Mouse (Mus musculus) limb, embryonic 15.5 days (tissue): ENCODE results near the gene Paics. TPM values are rescaled to one million over a fixed set of nuclear protein-coding genes. Genes with fewer than 3 reads are reported as not detected.

Experiments used
- ATAC-seq: fragments of 200-750 bp; cut with Nextera tagmentation; 2 replicates; pipeline ENCODE4 v1.8.0; 2017; ENCODE audit warnings: low read depth, moderate TSS enrichment; ENCODE audit not compliant: insufficient number of reproducible peaks, low FRiP score, low TSS enrichment
- H3K27ac ChIP-seq: fragments of 300-500 bp; sonication (generic); 2 replicates; pipeline ENCODE4 v1.5.1; 2015; ENCODE audit warnings: moderate library complexity, mild to moderate bottlenecking, inconsistent platforms
- H3K27me3 ChIP-seq: fragments of 300-500 bp; sonication (generic); 2 replicates; pipeline ENCODE4 v1.6.1; 2015; ENCODE audit warnings: inconsistent platforms
- H3K36me3 ChIP-seq: fragments of 300-500 bp; sonication (generic); 2 replicates; pipeline ENCODE4 v1.6.1; 2015; ENCODE audit warnings: inconsistent platforms
- H3K4me1 ChIP-seq: fragments of 300-500 bp; sonication (generic); 2 replicates; pipeline ENCODE4 v1.6.1; 2015; ENCODE audit warnings: inconsistent platforms
- H3K4me2 ChIP-seq: fragments of 300-500 bp; sonication (generic); 2 replicates; pipeline ENCODE4 v1.6.1; 2015; ENCODE audit warnings: mild to moderate bottlenecking, inconsistent platforms
- H3K4me3 ChIP-seq: fragments of 300-500 bp; sonication (generic); 2 replicates; pipeline ENCODE4 v1.5.1; 2015; ENCODE audit warnings: mild to moderate bottlenecking, inconsistent platforms
- H3K9ac ChIP-seq: fragments of 300-500 bp; sonication (generic); 2 replicates; pipeline ENCODE4 v1.6.1; 2015; ENCODE audit warnings: inconsistent platforms
- H3K9me3 ChIP-seq: fragments of 300-500 bp; sonication (generic); 2 replicates; pipeline ENCODE4 v1.6.1; 2016; ENCODE audit warnings: inconsistent platforms
- WGBS: fragments of 180-500 bp; shearing (Covaris S2); methylation state at CpG from one replicate; pipeline ENCODE4 v1.1.7; 2015; 5-methylcytosine and 5-hydroxymethylcytosine counted together
- polyA plus RNA-seq: library from polyadenylated mRNA; unstranded; fragments of >200 nt; fragmentation: Nextera tagmentation; extraction: Ambion mirVana; gene quantifications from 2 replicates; pipeline ENCODE4 v1.2.1, GENCODE M21; 2015

The Paics gene
- polyA plus RNA-seq, 1 experiment from 2014 or later: 238 TPM

- WGBS: 63% methylated on average over 16 of the region's 16 CpGs
- Histone ChIP-seq H3K4me3 (no peak overlapping the region), H3K4me2 (no peak overlapping the region), H3K36me3 (peaks cover 24% of the 10 kb centered on the region), H3K9me3 (no peaks in the 10 kb centered on the region), H3K9ac (no peak overlapping the region), H3K27me3 (no peaks in the 10 kb centered on the region), H3K27ac (peak overlapping the region; percentile 57; the same call in 1 of the 2 replicates), H3K4me1 (peaks cover 13% of the 10 kb centered on the region; the same call in 1 of the 2 replicates)
- ATAC-seq: no peak
Measured at GRCm38 (mm10) chr5:76928124-76928832, 22.8 kb upstream of the Paics start.

- no peak overlapping the region for H3K27ac ChIP-seq
- ATAC-seq: no peak
- H3K9me3 ChIP-seq: no peaks in the 10 kb centered on the region
- no peak overlapping the region for H3K4me2 ChIP-seq
- no peak overlapping the region for H3K9ac ChIP-seq
- peaks cover 24% of the 10 kb centered on the region for H3K36me3 ChIP-seq
- WGBS: 75% methylated on average over 7 of the region's 7 CpGs
- no peak overlapping the region for H3K4me3 ChIP-seq
- H3K4me1 ChIP-seq: peaks cover 10% of the 10 kb centered on the region; the same call in 1 of the 2 replicates
- no peaks in the 10 kb centered on the region for H3K27me3 ChIP-seq
Measured at GRCm38 (mm10) chr5:76929180-76929877, 21.8 kb upstream of the Paics start.

GRCm38 (mm10) chr5:76939717-76940116 is 11.4 kb upstream of the Paics start:
- H3K4me2 ChIP-seq: no peak overlapping the region

GRCm38 (mm10) chr5:76941975-76942374 is 9.1 kb upstream of the Paics start:
- H3K36me3 ChIP-seq: 0 out of 2 replicates have a peak, but pooled peaks cover 8% of the 10 kb centered on the region
- 76% methylated on average over 4 of the region's 4 CpGs for WGBS
- ATAC-seq: no peak
- no peak overlapping the region for H3K9ac ChIP-seq
- H3K4me3 ChIP-seq: no peak overlapping the region
- no peaks in the 10 kb centered on the region for H3K9me3 ChIP-seq
- H3K27me3 ChIP-seq: no peaks in the 10 kb centered on the region
- no peak overlapping the region for H3K4me2 ChIP-seq
- H3K27ac ChIP-seq: no peak overlapping the region
- peaks cover 8% of the 10 kb centered on the region; the same call in 1 of the 2 replicates for H3K4me1 ChIP-seq

More at GRCm38 (mm10) chr5:76939717-76940116, 11.4 kb upstream of the Paics start:
- H3K9ac ChIP-seq: no peak overlapping the region
- no peak for ATAC-seq
- H3K27ac ChIP-seq: no peak overlapping the region
- no peaks in the 10 kb centered on the region for H3K9me3 ChIP-seq
- WGBS: 96% methylated on average over 8 of the region's 8 CpGs
- H3K36me3 ChIP-seq: 0 out of 2 replicates have a peak, but pooled peaks cover 8% of the 10 kb centered on the region
- 0 out of 2 replicates have a peak, but pooled peaks cover 2% of the 10 kb centered on the region for H3K4me1 ChIP-seq
- H3K27me3 ChIP-seq: no peaks in the 10 kb centered on the region
- H3K4me3 ChIP-seq: no peak overlapping the region

GRCm38 (mm10) chr5:76942505-76942904 is 8.6 kb upstream of the Paics start:
- Histone ChIP-seq H3K4me3 (no peak overlapping the region), H3K27ac (no peak overlapping the region), H3K9me3 (no peaks in the 10 kb centered on the region), H3K4me1 (peaks cover 11% of the 10 kb centered on the region; the same call in 1 of the 2 replicates), H3K27me3 (no peaks in the 10 kb centered on the region), H3K4me2 (no peak overlapping the region), H3K36me3 (0 out of 2 replicates have a peak, but pooled peaks cover 8% of the 10 kb centered on the region), H3K9ac (no peak overlapping the region)
- 84% methylated on average over 4 of the region's 4 CpGs for WGBS
- ATAC-seq: no peak

- 44% methylated on average over 6 of the region's 6 CpGs for WGBS
Measured at GRCm38 (mm10) chr5:76944965-76945677, 6.0 kb upstream of the Paics start.

GRCm38 (mm10) chr5:76945678-76946033 is 5.5 kb upstream of the Paics start:
- ATAC-seq: no peak
- peaks cover 17% of the 10 kb centered on the region; the same call in 1 of the 2 replicates for H3K4me1 ChIP-seq
- no peak overlapping the region for H3K9ac ChIP-seq
- no peak overlapping the region for H3K4me2 ChIP-seq
- H3K27me3 ChIP-seq: no peaks in the 10 kb centered on the region
- H3K9me3 ChIP-seq: no peaks in the 10 kb centered on the region
- 60% methylated on average over 2 of the region's 2 CpGs for WGBS
- H3K27ac ChIP-seq: no peak overlapping the region
- 0 out of 2 replicates have a peak, but pooled peaks cover 2% of the 10 kb centered on the region for H3K36me3 ChIP-seq
- no peak overlapping the region for H3K4me3 ChIP-seq

More at GRCm38 (mm10) chr5:76944965-76945677, 6.0 kb upstream of the Paics start:
- no peaks in the 10 kb centered on the region for H3K27me3 ChIP-seq
- H3K9ac ChIP-seq: no peak overlapping the region
- no peak overlapping the region for H3K4me2 ChIP-seq
- H3K27ac ChIP-seq: no peak overlapping the region
- H3K4me1 ChIP-seq: peaks cover 17% of the 10 kb centered on the region; the same call in 1 of the 2 replicates
- H3K4me3 ChIP-seq: no peak overlapping the region
- no peaks in the 10 kb centered on the region for H3K9me3 ChIP-seq
- H3K36me3 ChIP-seq: 0 out of 2 replicates have a peak, but pooled peaks cover 4% of the 10 kb centered on the region
- ATAC-seq: no peak

- Histone ChIP-seq H3K4me3 (no peak overlapping the region), H3K4me2 (no peak overlapping the region), H3K36me3 (no peaks in the 10 kb centered on the region), H3K4me1 (peaks cover 15% of the 10 kb centered on the region; the same call in 1 of the 2 replicates), H3K9me3 (no peaks in the 10 kb centered on the region), H3K9ac (no peak overlapping the region), H3K27ac (no peak overlapping the region), H3K27me3 (no peaks in the 10 kb centered on the region)
- no peak for ATAC-seq
- WGBS: 64% methylated on average over 4 of the region's 4 CpGs
Measured at GRCm38 (mm10) chr5:76947142-76947541, 4.0 kb upstream of the Paics start.

- peaks cover 22% of the 10 kb centered on the region; the same call in 1 of the 2 replicates for H3K4me1 ChIP-seq
- no peaks in the 10 kb centered on the region for H3K27me3 ChIP-seq
- H3K27ac ChIP-seq: no peak overlapping the region
- H3K4me2 ChIP-seq: no peak overlapping the region
- ATAC-seq: no peak
- 89% methylated on average over 4 of the region's 4 CpGs for WGBS
- H3K9me3 ChIP-seq: no peaks in the 10 kb centered on the region
- H3K4me3 ChIP-seq: no peak overlapping the region
- no peaks in the 10 kb centered on the region for H3K36me3 ChIP-seq
- no peak overlapping the region for H3K9ac ChIP-seq
Measured at GRCm38 (mm10) chr5:76947758-76948157, 3.3 kb upstream of the Paics start.

- ATAC-seq: no peak
- WGBS: under 1% methylated on average over 24 of the region's 24 CpGs
- peaks cover 27% of the 10 kb centered on the region; the same call in 1 of the 2 replicates for H3K4me1 ChIP-seq
- H3K27ac ChIP-seq: peak overlapping the region; percentile 96
- no peaks in the 10 kb centered on the region for H3K9me3 ChIP-seq
- no peaks in the 10 kb centered on the region for H3K27me3 ChIP-seq
- peaks cover 6% of the 10 kb centered on the region; the same call in 1 of the 2 replicates for H3K36me3 ChIP-seq
- H3K4me2 ChIP-seq: peak overlapping the region; percentile 85
- peak overlapping the region; percentile 72 for H3K4me3 ChIP-seq
- H3K9ac ChIP-seq: peak overlapping the region; percentile 55
Measured at GRCm38 (mm10) chr5:76950343-76951105, 583 bp upstream of the Paics start.
